Mouse (Mus musculus) fibroblast of lung, adult 2 months (primary cell): ENCODE results near the gene Olfr97.
"Not testable (repeated sequence)": the region's sequence is repeated elsewhere in the genome, so short reads cannot be mapped to it uniquely, and the experiment has no call there.

Experiments used
- DNase-seq: peaks from one replicate; pipeline ENCODE4 v3.0.0-alpha.2; 2011; ENCODE audit warnings: low read depth

Olfr97 gene

DNA sequence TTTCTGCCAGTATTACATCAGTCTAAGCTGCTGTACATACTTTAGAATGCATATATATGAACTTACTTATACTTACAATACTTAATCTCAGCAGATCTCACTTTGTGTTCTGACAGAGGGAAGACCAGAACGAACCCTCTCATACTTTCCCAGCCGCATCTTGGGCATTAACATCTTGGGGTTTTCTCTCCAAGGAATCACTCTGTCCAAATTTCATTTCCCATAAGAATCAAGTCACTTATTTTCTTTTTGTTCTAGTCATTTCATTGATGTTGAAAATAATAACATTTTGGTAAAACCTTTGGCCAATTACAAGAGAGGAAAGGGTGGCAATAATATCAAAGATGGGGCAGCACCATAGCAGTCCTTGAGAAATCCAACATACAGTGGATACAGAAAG lies at the start of gene Olfr97:
Gene Olfr97, minus strand, starts transcription at position 101 of the 400 bp plus-strand sequence.
- DNase-seq, result not testable (repeated sequence)

DNA sequence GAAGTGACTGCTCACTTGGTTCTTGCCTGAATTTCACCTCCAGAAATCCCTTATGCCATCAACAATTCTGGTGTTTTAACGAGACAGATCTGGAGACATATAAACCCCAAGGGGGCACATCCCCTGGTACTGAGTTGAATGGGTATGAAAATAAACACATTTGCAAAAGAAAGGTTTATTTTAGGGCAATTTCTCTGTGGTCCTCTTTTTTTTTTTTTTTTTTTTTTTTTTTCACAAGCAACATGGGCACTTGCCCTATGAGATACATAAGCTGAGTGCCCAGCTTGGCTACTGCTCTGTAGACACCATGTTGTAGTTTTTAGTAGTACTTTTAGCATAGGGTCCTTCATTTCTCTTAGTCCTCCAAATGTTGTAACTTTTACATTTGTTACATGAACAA lies 46.2 kb upstream of the Olfr97 start, which contains the start of gene Olfr99:
Gene Olfr99, minus strand, starts transcription at position 101 of the 400 bp plus-strand sequence.
- no peak for DNase-seq

DNA sequence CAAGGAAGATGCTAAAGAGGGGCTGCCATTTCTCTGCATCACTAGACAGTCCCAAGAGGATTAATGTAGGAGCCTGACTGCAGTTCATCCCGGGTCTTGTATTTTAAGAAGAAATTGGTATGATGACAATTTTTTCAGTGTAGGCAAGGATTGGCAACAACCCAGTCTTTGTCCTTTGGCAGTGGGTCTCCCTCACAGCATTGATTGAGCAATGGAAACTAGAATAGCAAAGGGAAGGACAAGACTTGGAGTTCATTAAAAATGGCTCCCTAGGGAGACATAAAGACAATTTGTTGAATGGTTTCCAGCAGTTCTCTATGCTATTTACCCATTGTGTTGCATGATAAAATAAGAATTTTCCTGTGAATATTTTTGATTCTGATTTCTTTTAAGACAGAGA lies 43.2 kb upstream of the Olfr97 start:
- DNase-seq, result no peak

DNA sequence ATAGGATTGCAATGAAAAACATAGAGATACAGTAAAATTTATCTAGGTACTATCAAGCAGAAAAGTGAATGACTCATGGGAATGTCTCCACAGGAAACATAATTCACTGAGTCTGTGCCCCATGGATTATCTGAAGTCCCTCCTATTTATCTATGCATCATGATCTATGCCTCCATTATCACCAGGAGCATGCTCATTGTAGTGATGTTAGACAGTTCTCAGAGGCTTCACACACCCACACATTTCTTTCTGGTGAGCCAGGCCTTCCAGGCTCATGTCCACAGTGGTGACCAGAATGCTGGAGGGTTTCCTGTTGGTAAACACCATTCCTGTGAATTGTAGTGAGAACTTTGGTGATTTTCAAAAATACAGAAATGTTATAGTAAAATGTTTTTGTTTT lies 39.4 kb upstream of the Olfr97 start:
- no peak for DNase-seq

GRCm38 (mm10) chr17:37275626-37276248 lies 38.6 kb upstream of the Olfr97 start:
- DNase-seq, result no peak

DNA sequence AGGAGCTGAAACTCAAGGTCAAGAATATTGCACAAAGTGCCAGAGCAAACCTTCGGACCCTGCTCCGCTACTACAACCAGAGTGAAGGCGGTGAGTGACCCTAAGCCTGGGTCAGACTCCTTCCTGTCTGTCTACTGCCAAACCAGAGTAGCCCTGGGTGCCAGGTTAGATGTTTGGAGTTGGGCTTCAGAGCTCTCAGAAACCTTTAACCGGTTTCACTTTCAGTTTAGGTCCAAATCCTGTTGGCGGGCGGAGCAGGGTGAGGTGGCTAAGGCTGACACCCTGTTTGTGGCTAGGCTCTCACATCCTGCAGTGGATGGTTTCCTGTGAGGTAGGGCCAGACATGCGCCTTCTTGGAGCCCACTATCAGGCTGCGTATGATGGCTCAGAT lies 33.6 kb upstream of the Olfr97 start:
- no peak for DNase-seq

DNA sequence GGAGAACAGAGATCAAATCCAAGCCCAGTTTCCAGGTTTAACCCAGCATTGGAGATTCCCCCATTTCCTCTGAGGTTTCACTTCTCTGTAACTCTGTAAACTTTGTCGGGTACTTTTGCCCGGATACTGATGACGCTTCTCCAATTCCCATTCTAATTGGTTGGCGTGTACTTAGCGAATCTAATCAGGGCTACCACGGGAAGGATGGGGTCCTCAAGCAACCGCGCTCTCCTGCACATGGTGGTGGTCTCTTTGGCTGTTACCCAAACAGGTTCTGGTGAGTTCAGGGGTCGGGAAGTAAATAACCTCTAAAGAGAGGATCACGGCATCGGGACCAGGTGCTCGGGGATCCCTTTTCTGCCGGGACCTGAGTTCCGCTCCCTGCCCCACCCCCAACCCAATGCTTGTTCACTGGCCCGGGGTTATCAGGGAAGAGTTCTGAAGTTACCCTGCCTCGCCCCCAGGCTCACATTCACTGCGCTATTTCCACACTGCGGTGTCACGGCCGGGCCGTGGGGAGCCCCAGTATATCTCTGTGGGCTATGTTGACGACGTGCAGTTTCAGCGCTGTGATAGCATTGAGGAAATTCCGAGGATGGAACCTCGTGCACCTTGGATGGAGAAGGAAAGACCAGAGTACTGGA lies 33.0 kb upstream of the Olfr97 start, which contains the start of gene H2-M3:
Gene H2-M3, plus strand, starts transcription at position 163 of the 644 bp plus-strand sequence.
- peak; percentile 80 for DNase-seq

- no peak for DNase-seq
Observed at GRCm38 (mm10) chr17:37263626-37264025, 26.5 kb upstream of the Olfr97 start, which contains the start of gene Olfr98. Gene Olfr98, minus strand, starts transcription at chr17:37263749.

- DNase-seq, result no peak
Observed at GRCm38 (mm10) chr17:37250544-37250943, 13.4 kb upstream of the Olfr97 start.

- no peak for DNase-seq
Observed at GRCm38 (mm10) chr17:37249460-37249859, 12.3 kb upstream of the Olfr97 start.

DNA sequence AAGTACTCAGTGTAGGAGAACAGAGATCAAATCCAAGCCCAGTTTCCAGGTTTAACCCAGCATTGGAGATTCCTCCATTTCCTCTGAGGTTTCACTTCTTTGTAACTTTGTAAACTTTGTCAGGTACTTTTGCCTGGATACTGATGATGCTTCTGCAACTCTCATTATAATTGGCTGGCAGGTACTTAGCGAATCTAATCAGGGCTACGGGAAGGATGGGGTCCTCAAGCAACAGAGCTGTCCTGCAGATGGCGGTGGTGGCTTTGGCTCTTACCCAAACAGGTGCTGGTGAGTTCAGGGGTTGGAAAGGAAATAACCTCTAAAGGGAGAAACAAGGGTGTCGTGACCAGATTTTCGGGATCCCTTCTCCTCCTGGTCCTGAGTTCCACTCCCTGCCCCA lies 9.6 kb upstream of the Olfr97 start:
- peak; percentile 27 for DNase-seq

- no peak for DNase-seq
Observed at GRCm38 (mm10) chr17:37242198-37242597, 5.1 kb upstream of the Olfr97 start.

- no peak for DNase-seq
Observed at GRCm38 (mm10) chr17:37221879-37222278, 15.3 kb downstream of the Olfr97 start.

- no peak for DNase-seq
Observed at GRCm38 (mm10) chr17:37219846-37220245, 17.3 kb downstream of the Olfr97 start, which contains the start of gene Olfr96. Gene Olfr96, plus strand, starts transcription at chr17:37220146.

GRCm38 (mm10) chr17:37218486-37218885 lies 18.6 kb downstream of the Olfr97 start:
- DNase-seq, result peak; percentile 69

- no peak for DNase-seq
Observed at GRCm38 (mm10) chr17:37213018-37213417, 24.1 kb downstream of the Olfr97 start, which contains the start of gene Olfr95. Gene Olfr95, minus strand, starts transcription at chr17:37213118.

DNA sequence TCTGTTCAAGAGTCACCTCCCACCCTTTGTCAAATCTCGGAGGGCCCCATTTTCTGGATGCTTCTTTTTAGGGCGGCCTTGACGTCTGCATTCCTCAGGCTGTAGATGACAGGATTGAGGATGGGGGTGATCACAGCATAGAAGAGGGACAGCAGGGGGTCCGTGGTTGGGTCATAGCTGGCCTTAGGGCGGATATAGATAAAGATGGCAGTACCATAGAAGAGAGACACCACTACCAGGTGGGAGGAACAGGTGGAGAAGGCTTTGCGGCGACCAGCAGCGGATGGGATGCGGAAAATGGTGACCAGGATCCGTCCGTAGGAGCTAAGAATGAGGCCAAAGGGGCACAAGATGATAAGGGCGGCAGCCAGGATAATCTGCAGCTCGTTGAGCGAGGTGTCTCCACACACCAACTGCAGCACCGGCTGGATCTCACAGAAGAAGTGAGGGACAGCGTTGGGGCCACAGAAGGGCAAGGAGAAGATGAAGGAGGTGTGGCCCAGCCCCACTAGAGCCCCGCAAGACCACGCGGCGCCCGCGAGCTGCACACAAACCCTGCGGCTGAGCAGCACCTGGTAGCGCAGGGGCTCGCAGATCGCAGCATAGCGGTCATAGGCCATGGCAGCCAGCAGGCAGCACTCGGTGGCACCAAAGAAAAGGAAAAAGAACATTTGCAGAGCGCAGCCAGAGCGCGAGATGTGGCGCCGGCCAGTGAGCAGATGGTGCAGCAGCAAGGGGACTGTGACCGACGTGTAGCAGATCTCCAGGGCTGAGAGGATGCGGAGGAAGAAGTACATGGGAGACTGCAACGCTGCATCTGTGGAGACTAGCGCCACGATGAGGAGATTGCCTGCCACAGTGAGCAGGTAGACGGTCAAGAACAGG lies 26.0 kb downstream of the Olfr97 start:
- no peak for DNase-seq

- no peak for DNase-seq
Observed at GRCm38 (mm10) chr17:37203917-37204236, 33.3 kb downstream of the Olfr97 start.

DNA sequence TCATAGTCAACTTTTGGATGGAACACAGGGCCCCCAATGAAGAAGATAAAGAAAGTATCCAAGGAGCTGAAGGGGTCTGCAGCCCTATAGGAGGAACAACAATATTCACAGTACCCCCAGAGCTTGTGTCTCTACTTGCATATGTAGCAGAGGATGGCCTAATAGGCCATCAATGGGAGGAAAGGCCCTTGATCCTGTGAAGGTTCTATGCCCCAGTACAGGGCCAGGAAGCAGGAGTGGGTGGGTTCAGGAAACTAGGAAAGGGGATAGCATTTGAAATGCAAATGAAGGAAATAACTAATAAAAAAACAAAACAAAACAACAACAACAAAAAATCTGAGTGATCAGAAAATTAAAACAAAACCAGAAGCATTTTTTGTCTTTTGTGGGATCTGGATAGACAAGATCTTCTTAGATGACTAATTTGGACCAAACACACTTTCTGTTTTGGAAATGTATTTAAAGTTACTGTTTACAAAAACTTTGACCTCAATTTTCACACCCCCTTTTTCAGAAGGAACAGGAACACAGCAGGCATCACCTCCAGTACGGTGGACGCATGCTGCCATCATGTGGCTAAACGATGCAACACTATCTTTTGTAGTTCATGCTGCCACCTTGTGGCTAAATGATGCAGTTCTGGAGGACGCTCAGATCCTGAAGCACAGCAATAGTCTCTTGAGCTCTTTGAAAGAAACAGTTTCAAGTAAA lies 33.8 kb downstream of the Olfr97 start:
- peak; percentile 42 for DNase-seq

- DNase-seq, result no peak
Observed at GRCm38 (mm10) chr17:37200894-37201293, 36.2 kb downstream of the Olfr97 start, which contains the start of gene Olfr94. Gene Olfr94, minus strand, starts transcription at chr17:37200994.

- DNase-seq, result no peak
Observed at GRCm38 (mm10) chr17:37196845-37197724, 40.0 kb downstream of the Olfr97 start.
